Mouse (Mus musculus) telencephalon, adult 2 months (tissue): ENCODE measurements around the gene Slc22a23.

Source experiments
- DNase-seq: peaks from one replicate; pipeline ENCODE4 v3.0.0-alpha.2; 2011; ENCODE audit warnings: low read depth, low spot score

Gene Slc22a23

DNA sequence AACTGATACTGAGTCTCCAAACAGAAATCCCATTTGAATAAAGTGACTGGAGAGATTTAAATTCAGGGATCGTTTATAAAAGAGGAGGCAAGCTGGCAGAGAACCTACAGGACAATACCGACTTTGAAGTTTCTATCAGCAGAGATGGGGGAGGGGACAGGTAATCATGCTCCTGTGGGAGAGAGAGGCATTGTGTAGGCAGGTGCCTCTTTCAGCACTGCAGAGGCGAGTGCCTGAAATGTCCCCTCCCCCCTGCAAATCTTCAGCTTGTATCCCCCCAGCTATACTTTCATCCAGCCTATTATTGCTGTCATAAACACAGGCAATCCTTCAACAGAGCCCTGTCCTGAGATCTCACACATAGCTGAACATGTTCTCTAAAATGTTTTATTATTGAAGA lies 43.4 kb downstream of the Slc22a23 start:
- DNase-seq: no peak

- DNase-seq: no peak
Observed at GRCm38 (mm10) chr13:34299351-34300333, 45.3 kb downstream of the Slc22a23 start.

GRCm38 (mm10) chr13:34298674-34299073 lies 46.3 kb downstream of the Slc22a23 start:
- no peak for DNase-seq

GRCm38 (mm10) chr13:34298061-34298460 lies 46.9 kb downstream of the Slc22a23 start:
- no peak for DNase-seq

- peak; percentile 74 for DNase-seq
Observed at GRCm38 (mm10) chr13:34295787-34296435, 49.1 kb downstream of the Slc22a23 start.

- no peak for DNase-seq
Observed at GRCm38 (mm10) chr13:34294212-34294611, 50.8 kb downstream of the Slc22a23 start.

GRCm38 (mm10) chr13:34292042-34292441 lies 52.9 kb downstream of the Slc22a23 start:
- no peak for DNase-seq

- DNase-seq: no peak
Observed at GRCm38 (mm10) chr13:34290346-34290745, 54.6 kb downstream of the Slc22a23 start.

- DNase-seq: no peak
Observed at GRCm38 (mm10) chr13:34289567-34289966, 55.4 kb downstream of the Slc22a23 start.

DNA sequence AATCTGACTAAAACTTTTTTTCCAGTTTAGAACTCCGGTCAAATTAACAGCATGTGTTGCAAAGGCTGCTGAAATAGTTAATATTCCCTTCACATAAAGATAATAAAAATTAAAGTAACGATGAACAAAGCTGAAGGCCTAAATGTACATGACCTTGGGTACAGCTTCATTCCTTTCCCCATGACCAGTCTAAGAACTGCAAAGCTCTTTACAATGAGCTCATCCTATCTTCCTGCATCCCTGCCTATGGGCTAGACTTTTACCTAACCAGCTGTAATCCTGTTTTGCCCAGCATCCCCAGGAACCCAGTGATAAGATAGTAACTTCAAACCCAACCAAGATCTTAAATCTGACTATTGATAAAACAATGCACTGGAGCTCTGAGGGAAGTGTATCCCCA lies 56.9 kb downstream of the Slc22a23 start:
- no peak for DNase-seq

GRCm38 (mm10) chr13:34287601-34288083 lies 57.3 kb downstream of the Slc22a23 start:
- DNase-seq: no peak

- DNase-seq: no peak
Observed at GRCm38 (mm10) chr13:34281360-34281759, 63.6 kb downstream of the Slc22a23 start.

DNA sequence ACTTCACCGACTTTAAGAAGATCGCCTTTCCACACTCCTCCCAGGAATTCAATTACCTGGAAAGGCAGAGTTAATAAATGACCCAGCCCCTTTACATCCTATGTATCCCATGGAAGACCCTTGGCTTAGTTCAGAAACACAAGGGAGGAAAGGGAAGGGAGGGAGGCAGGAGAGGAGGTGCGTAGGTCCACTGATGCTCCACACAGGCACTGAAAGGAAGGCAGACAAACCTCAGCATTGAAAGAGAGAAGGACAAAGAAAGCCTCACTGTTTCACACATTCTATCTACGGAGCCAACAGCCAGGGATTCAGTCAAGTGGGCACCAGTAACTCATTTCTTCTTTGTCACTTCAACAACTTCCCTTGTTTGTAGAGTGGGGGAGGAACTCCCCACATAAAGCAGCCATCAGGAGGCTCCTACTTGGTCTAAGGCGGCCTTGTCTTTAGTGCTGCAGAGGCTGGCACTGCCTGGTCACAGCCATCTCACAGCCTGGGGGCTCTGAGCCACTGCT lies 66.2 kb downstream of the Slc22a23 start:
- peak; percentile 77 for DNase-seq

DNA sequence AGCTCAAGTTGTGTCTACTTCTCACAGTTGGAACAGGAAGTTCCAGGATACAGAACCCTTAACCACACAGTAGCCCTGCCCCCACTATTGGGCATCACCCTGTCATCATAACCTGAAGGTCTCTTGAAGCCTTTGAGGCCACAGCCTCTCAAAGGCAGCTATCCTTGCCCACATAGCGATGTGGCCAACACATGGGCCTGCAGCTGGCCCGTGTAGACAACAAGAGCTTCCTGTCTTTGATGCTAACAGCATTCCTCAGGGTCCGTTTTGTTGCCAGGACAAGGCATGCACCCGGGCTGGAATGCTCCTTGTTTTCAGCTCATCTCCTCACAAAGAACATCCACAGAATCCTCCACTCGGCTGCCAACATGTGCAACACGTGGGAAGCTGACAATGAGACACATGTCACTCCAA lies 66.7 kb downstream of the Slc22a23 start:
- no peak for DNase-seq

GRCm38 (mm10) chr13:34277611-34278010 lies 67.4 kb downstream of the Slc22a23 start:
- DNase-seq: no peak

DNA sequence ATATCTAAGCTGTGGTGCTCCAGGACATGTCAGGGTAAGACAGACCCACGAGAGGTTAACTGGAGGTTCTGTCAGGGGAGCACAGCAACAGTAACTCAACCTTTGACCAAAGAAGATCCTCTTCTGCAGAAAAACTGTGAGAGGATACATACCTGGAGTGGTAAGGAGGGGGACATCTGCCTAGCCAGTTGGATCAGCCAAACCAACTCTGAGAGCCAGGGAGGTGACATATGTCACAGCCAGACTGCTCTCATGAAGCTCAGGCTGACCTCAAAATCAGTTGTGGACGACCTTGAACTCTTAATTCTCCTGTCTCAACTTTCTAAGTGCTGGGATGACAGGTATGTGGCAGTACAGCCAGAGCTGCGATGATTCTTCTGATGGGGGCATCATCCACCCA lies 68.0 kb downstream of the Slc22a23 start:
- no peak for DNase-seq

GRCm38 (mm10) chr13:34274890-34275289 lies 70.1 kb downstream of the Slc22a23 start:
- DNase-seq: no peak

GRCm38 (mm10) chr13:34274417-34274816 lies 70.6 kb downstream of the Slc22a23 start:
- DNase-seq: no peak

- DNase-seq: no peak
Observed at GRCm38 (mm10) chr13:34272275-34273054, 72.5 kb downstream of the Slc22a23 start.

DNA sequence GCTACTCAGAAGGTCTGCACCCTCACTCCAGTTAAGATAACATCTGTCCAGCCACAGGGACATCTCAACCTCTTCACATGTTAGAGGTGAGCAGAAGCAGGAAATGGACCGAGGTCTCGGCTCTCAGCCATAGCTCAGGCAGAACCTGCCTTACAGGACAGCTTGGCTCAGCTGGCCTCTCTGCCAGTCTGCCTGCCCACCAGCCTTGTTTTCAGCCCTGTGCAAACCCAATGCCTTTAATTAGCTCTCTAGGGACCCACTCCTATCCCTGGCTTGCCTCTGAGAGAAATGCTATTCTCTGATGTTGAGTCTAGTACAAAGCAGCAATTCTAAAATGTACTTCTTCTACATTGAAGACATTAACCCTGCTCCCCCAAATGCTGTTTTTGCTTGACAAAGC lies 73.3 kb downstream of the Slc22a23 start:
- DNase-seq: no peak

DNA sequence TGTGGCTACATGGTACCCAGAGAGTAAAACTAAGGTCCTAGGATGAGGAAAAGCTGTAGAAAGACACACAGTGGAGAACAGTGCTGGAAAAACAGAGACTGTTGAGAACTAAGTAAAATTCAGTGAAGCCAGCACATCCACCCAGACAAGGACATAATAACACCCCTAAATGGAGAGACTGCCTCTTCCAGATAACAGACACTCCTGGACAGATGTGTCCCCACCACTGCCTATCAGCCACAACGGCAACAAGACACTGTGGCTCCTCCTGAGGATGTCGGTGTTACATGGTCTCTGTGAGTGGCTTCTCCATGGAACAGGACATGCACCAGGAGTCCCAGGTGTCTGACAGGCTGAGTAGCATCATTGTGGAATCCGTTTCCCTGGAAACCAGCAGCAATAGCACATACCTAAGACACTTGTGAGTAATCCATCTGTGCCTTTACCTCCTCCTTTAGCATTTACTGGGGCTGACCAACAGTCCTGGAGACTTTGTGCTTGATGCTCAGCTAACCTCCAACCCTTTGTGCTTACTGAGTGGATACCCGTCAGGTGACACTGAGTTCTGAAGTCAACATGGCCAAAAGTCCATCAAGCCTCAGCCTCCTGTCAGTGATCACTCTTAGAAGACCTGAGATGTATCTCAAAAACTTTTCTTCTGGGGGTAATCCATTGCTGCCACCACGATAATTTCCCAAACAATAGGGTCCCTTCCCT lies 73.9 kb downstream of the Slc22a23 start:
- no peak for DNase-seq
